Mouse (Mus musculus): Measurements from ENCODE around the gene D630003M21Rik. TPM values are rescaled to one million over a fixed set of nuclear protein-coding genes. Genes with fewer than 3 reads are reported as not detected.
A peak's percentile ranks its signal among the peaks of the same experiment; 100 is the strongest.

Gene D630003M21Rik
- polyA plus RNA-seq, 1 experiment from 2014 or later: 2.1 TPM

- no peaks in the 10 kb centered on the region for H3K27me3 ChIP-seq
- WGBS: 96% methylated on average over 3 of the region's 3 CpGs
- no peaks in the 10 kb centered on the region for H3K36me3 ChIP-seq
- no peak overlapping the region for H3K4me3 ChIP-seq
- H3K4me2 ChIP-seq: no peak overlapping the region
- H3K9me3 ChIP-seq (replicated peaks): no peaks in the 10 kb centered on the region
- no peak for ATAC-seq (replicated peaks; ENCODE audit: insufficient number of reproducible peaks, insufficient read depth, low FRiP score, low read depth)
- no peak overlapping the region for H3K27ac ChIP-seq
- H3K4me1 ChIP-seq (replicated peaks): peaks cover 29% of the 10 kb centered on the region
- no peak overlapping the region for H3K9ac ChIP-seq
Measured at GRCm38 (mm10) chr2:158151077-158151476, 77.9 kb downstream of the D630003M21Rik start.

GRCm38 (mm10) chr2:158146971-158147370 is 82.1 kb downstream of the D630003M21Rik start:
- no peak overlapping the region for H3K4me2 ChIP-seq
- no peak overlapping the region for H3K9ac ChIP-seq
- no peak for ATAC-seq (replicated peaks; ENCODE audit: insufficient number of reproducible peaks, insufficient read depth, low FRiP score, low read depth)
- no peak overlapping the region for H3K27ac ChIP-seq
- no peaks in the 10 kb centered on the region for H3K9me3 ChIP-seq (replicated peaks)
- peaks cover 36% of the 10 kb centered on the region for H3K4me1 ChIP-seq (replicated peaks)
- no peaks in the 10 kb centered on the region for H3K36me3 ChIP-seq
- no peaks in the 10 kb centered on the region for H3K27me3 ChIP-seq
- WGBS: 93% methylated on average over 8 of the region's 8 CpGs
- H3K4me3 ChIP-seq: no peak overlapping the region

GRCm38 (mm10) chr2:158146223-158146622 is 82.8 kb downstream of the D630003M21Rik start, which contains the start of gene Tgm2:
Tgm2 (minus strand) TSS chr2:158146436.
- H3K4me1 ChIP-seq (replicated peaks): peaks cover 42% of the 10 kb centered on the region
- peak within 1 kb of the TSS; percentile 86 for H3K9ac ChIP-seq
- H3K27me3 ChIP-seq: no peaks in the 10 kb centered on the region
- H3K36me3 ChIP-seq: peaks cover 3% of the 10 kb centered on the region; the same call in 1 of the 2 replicates
- peak; percentile 79 for ATAC-seq (replicated peaks; ENCODE audit: insufficient number of reproducible peaks, insufficient read depth, low FRiP score, low read depth)
- WGBS: 2% methylated on average over 33 of the region's 33 CpGs
- H3K27ac ChIP-seq: peak within 1 kb of the TSS; percentile 98
- H3K9me3 ChIP-seq (replicated peaks): no peaks in the 10 kb centered on the region
- H3K4me2 ChIP-seq: peak within 1 kb of the TSS; percentile 84
- peak within 1 kb of the TSS; percentile 75 for H3K4me3 ChIP-seq

GRCm38 (mm10) chr2:158145528-158146065 is 83.4 kb downstream of the D630003M21Rik start:
- peak overlapping the region; percentile 98 for H3K27ac ChIP-seq
- no peaks in the 10 kb centered on the region for H3K9me3 ChIP-seq (replicated peaks)

GRCm38 (mm10) chr2:158144750-158145527 is 84.1 kb downstream of the D630003M21Rik start:
- H3K9ac ChIP-seq: peak overlapping the region; percentile 86
- H3K27me3 ChIP-seq: no peaks in the 10 kb centered on the region
- H3K36me3 ChIP-seq: peaks cover 3% of the 10 kb centered on the region; the same call in 1 of the 2 replicates
- peak overlapping the region; percentile 98 for H3K27ac ChIP-seq
- no peak for ATAC-seq (replicated peaks; ENCODE audit: insufficient number of reproducible peaks, insufficient read depth, low FRiP score, low read depth)
- 58% methylated on average over 6 of the region's 6 CpGs for WGBS
- H3K4me3 ChIP-seq: peak overlapping the region; percentile 75
- no peaks in the 10 kb centered on the region for H3K9me3 ChIP-seq (replicated peaks)
- peaks cover 55% of the 10 kb centered on the region for H3K4me1 ChIP-seq (replicated peaks)
- peak overlapping the region; percentile 84 for H3K4me2 ChIP-seq

More at GRCm38 (mm10) chr2:158145528-158146065, 83.4 kb downstream of the D630003M21Rik start:
- no peak for ATAC-seq (replicated peaks; ENCODE audit: insufficient number of reproducible peaks, insufficient read depth, low FRiP score, low read depth)
- Histone ChIP-seq H3K4me2 (peak overlapping the region; percentile 84), H3K9ac (peak overlapping the region; percentile 86), H3K4me1 (replicated peaks) (peaks cover 48% of the 10 kb centered on the region), H3K36me3 (peaks cover 3% of the 10 kb centered on the region; the same call in 1 of the 2 replicates), H3K27me3 (no peaks in the 10 kb centered on the region), H3K4me3 (peak overlapping the region; percentile 75)
- 31% methylated on average over 5 of the region's 5 CpGs for WGBS

GRCm38 (mm10) chr2:158144263-158144662 is 84.8 kb downstream of the D630003M21Rik start:
- WGBS: 39% methylated on average over 8 of the region's 8 CpGs
- peak overlapping the region; percentile 98 for H3K27ac ChIP-seq
- no peaks in the 10 kb centered on the region for H3K27me3 ChIP-seq
- H3K4me1 ChIP-seq (replicated peaks): peaks cover 62% of the 10 kb centered on the region
- ATAC-seq (replicated peaks; ENCODE audit: insufficient number of reproducible peaks, insufficient read depth, low FRiP score, low read depth): no peak
- peak overlapping the region; percentile 84 for H3K4me2 ChIP-seq
- H3K9me3 ChIP-seq (replicated peaks): no peaks in the 10 kb centered on the region
- H3K36me3 ChIP-seq: peaks cover 3% of the 10 kb centered on the region; the same call in 1 of the 2 replicates
- peak overlapping the region; percentile 75 for H3K4me3 ChIP-seq
- H3K9ac ChIP-seq: peak overlapping the region; percentile 86

- H3K9ac ChIP-seq: peak overlapping the region; percentile 86; the same call in 1 of the 2 replicates
- no peaks in the 10 kb centered on the region for H3K9me3 ChIP-seq (replicated peaks)
- peaks cover 5% of the 10 kb centered on the region; the same call in 1 of the 2 replicates for H3K36me3 ChIP-seq
- ATAC-seq (replicated peaks; ENCODE audit: insufficient number of reproducible peaks, insufficient read depth, low FRiP score, low read depth): no peak
- WGBS: 51% methylated on average over 3 of the region's 3 CpGs
- H3K4me2 ChIP-seq: peak overlapping the region; percentile 84
- H3K4me3 ChIP-seq: peak overlapping the region; percentile 75
- H3K27ac ChIP-seq: peak overlapping the region; percentile 98
- H3K27me3 ChIP-seq: no peaks in the 10 kb centered on the region
- H3K4me1 ChIP-seq (replicated peaks): peaks cover 66% of the 10 kb centered on the region
Measured at GRCm38 (mm10) chr2:158143816-158144215, 85.2 kb downstream of the D630003M21Rik start.

GRCm38 (mm10) chr2:158142981-158143380 is 86.0 kb downstream of the D630003M21Rik start:
- Histone ChIP-seq H3K4me2 (peak overlapping the region; percentile 84), H3K4me3 (peak overlapping the region; percentile 24), H3K27ac (peak overlapping the region; percentile 98), H3K9me3 (replicated peaks) (no peaks in the 10 kb centered on the region), H3K9ac (peak overlapping the region; percentile 41), H3K36me3 (peaks cover 14% of the 10 kb centered on the region), H3K4me1 (replicated peaks) (peaks cover 75% of the 10 kb centered on the region), H3K27me3 (no peaks in the 10 kb centered on the region)
- ATAC-seq (replicated peaks; ENCODE audit: insufficient number of reproducible peaks, insufficient read depth, low FRiP score, low read depth): no peak
- WGBS: 75% methylated on average over 18 of the region's 18 CpGs

- H3K9ac ChIP-seq: peak overlapping the region; percentile 39; the same call in 1 of the 2 replicates
- H3K4me1 ChIP-seq (replicated peaks): peaks cover 82% of the 10 kb centered on the region
- H3K27me3 ChIP-seq: no peaks in the 10 kb centered on the region
- H3K36me3 ChIP-seq: peaks cover 19% of the 10 kb centered on the region
- no peaks in the 10 kb centered on the region for H3K9me3 ChIP-seq (replicated peaks)
- H3K27ac ChIP-seq: peak overlapping the region; percentile 98
- 22% methylated on average over 7 of the region's 7 CpGs for WGBS
- no peak overlapping the region for H3K4me3 ChIP-seq
- peak; percentile 44 for ATAC-seq (replicated peaks; ENCODE audit: insufficient number of reproducible peaks, insufficient read depth, low FRiP score, low read depth)
- peak overlapping the region; percentile 84 for H3K4me2 ChIP-seq
Measured at GRCm38 (mm10) chr2:158141690-158142440, 87.2 kb downstream of the D630003M21Rik start.

GRCm38 (mm10) chr2:158141271-158141670 is 87.8 kb downstream of the D630003M21Rik start:
- peak overlapping the region; percentile 84 for H3K4me2 ChIP-seq
- WGBS: 62% methylated on average over 7 of the region's 7 CpGs
- no peaks in the 10 kb centered on the region for H3K27me3 ChIP-seq
- peak overlapping the region; percentile 39; the same call in 1 of the 2 replicates for H3K9ac ChIP-seq
- no peaks in the 10 kb centered on the region for H3K9me3 ChIP-seq (replicated peaks)
- 0 out of 2 replicates have a peak overlapping the region, but pooled peaks have one; percentile 8 for H3K4me3 ChIP-seq
- peaks cover 19% of the 10 kb centered on the region for H3K36me3 ChIP-seq
- H3K4me1 ChIP-seq (replicated peaks): peaks cover 84% of the 10 kb centered on the region
- no peak for ATAC-seq (replicated peaks; ENCODE audit: insufficient number of reproducible peaks, insufficient read depth, low FRiP score, low read depth)
- H3K27ac ChIP-seq: peak overlapping the region; percentile 98

GRCm38 (mm10) chr2:158140664-158141063 is 88.4 kb downstream of the D630003M21Rik start:
- H3K4me3 ChIP-seq: 0 out of 2 replicates have a peak overlapping the region, but pooled peaks have one; percentile 8
- H3K27ac ChIP-seq: peak overlapping the region; percentile 98
- no peaks in the 10 kb centered on the region for H3K27me3 ChIP-seq
- no peak for ATAC-seq (replicated peaks; ENCODE audit: insufficient number of reproducible peaks, insufficient read depth, low FRiP score, low read depth)
- H3K4me2 ChIP-seq: peak overlapping the region; percentile 84
- H3K4me1 ChIP-seq (replicated peaks): peaks cover 90% of the 10 kb centered on the region
- peaks cover 22% of the 10 kb centered on the region for H3K36me3 ChIP-seq
- H3K9me3 ChIP-seq (replicated peaks): no peaks in the 10 kb centered on the region
- H3K9ac ChIP-seq: peak overlapping the region; percentile 39; the same call in 1 of the 2 replicates
- 42% methylated on average over 5 of the region's 5 CpGs for WGBS

Data from heart, embryonic 15.5 days (tissue).